Mouse (Mus musculus) heart, embryonic 12.5 days (tissue): ENCODE measurements around the gene Babam1. TPM values are rescaled to one million over a fixed set of nuclear protein-coding genes. Genes with fewer than 3 reads are reported as not detected.

Source experiments
- polyA plus RNA-seq: library from polyadenylated mRNA; unstranded; fragments of >200 nt; fragmentation: Nextera tagmentation; extraction: Ambion mirVana; gene quantifications from 2 replicates; pipeline ENCODE4 v1.2.1, GENCODE M21; 2016

Babam1 gene
- polyA plus RNA-seq, 1 experiment from 2014 or later = 77.6 TPM

Other genes starting within 250 kb of the Babam1 start
- 28.1 and 29.1 TPM in 2 replicates for gene Myo9b, start 124.1 kb upstream of the Babam1 start, polyA plus RNA-seq
- gene Haus8, start 123.9 kb upstream of the Babam1 start, polyA plus RNA-seq = 131 and 132 TPM in 2 replicates
- gene Use1, start 30.0 kb upstream of the Babam1 start, polyA plus RNA-seq = 68.6 and 69.9 TPM in 2 replicates
- gene Ocel1, start 25.6 kb upstream of the Babam1 start, polyA plus RNA-seq = 5.5 and 5.7 TPM in 2 replicates
- 63.6 and 64.3 TPM in 2 replicates for gene Nr2f6, start 14.9 kb upstream of the Babam1 start, polyA plus RNA-seq
- 4.8 and 6.1 TPM in 2 replicates for gene Ushbp1, start 1.1 kb upstream of the Babam1 start, polyA plus RNA-seq
- 28.8 and 30.2 TPM in 2 replicates for gene Ankle1, start 9.1 kb downstream of the Babam1 start, polyA plus RNA-seq
- gene Abhd8, start 66.8 kb downstream of the Babam1 start, polyA plus RNA-seq = 35.4 and 36.7 TPM in 2 replicates
- 172 and 175 TPM in 2 replicates for gene Mrpl34, start 68.1 kb downstream of the Babam1 start, polyA plus RNA-seq
- gene Dda1, start 72.3 kb downstream of the Babam1 start, polyA plus RNA-seq = 85.4 and 89.9 TPM in 2 replicates
- gene Ano8, start 89.1 kb downstream of the Babam1 start, polyA plus RNA-seq = 2.7 and 3.8 TPM in 2 replicates
- 11.6 and 12.8 TPM in 2 replicates for gene Gtpbp3, start 91.2 kb downstream of the Babam1 start, polyA plus RNA-seq
- gene Plvap, start 114.9 kb downstream of the Babam1 start, polyA plus RNA-seq = 184 and 202 TPM in 2 replicates
- gene Ccdc194, start 128.8 kb downstream of the Babam1 start, polyA plus RNA-seq = 0.83 and 1.4 TPM in 2 replicates
- 25.6 and 28.8 TPM in 2 replicates for gene Bst2, start 140.6 kb downstream of the Babam1 start, polyA plus RNA-seq
- 51.8 and 53.4 TPM in 2 replicates for gene Mvb12a, start 146.1 kb downstream of the Babam1 start, polyA plus RNA-seq
- 0.28 and 0.58 TPM in 2 replicates for gene Tmem221, start 162.0 kb downstream of the Babam1 start, polyA plus RNA-seq
- not detected in 2 replicates for gene Nxnl1, start 169.7 kb downstream of the Babam1 start, polyA plus RNA-seq
- gene Slc27a1, start 172.0 kb downstream of the Babam1 start, polyA plus RNA-seq = 21.2 and 22.6 TPM in 2 replicates
- gene Pgls, start 195.3 kb downstream of the Babam1 start, polyA plus RNA-seq = 178 and 179 TPM in 2 replicates
- 2.2 and 2.4 TPM in 2 replicates for gene Fam129c, start 200.8 kb downstream of the Babam1 start, polyA plus RNA-seq
- 60.7 and 61.4 TPM in 2 replicates for gene Colgalt1, start 214.1 kb downstream of the Babam1 start, polyA plus RNA-seq